Mouse (Mus musculus) heart, postnatal 0 days (tissue): ENCODE measurements around the gene Gm44790.

Experiments
- CTCF ChIP-seq: IDR thresholded peaks from 2 replicates; pipeline ENCODE4 v1.5.1; 2016; ENCODE audit warnings: antibody characterized with exemption, control low read depth, low read depth
- EP300 ChIP-seq: IDR thresholded peaks from 2 replicates; pipeline ENCODE4 v1.6.1; 2016; ENCODE audit warnings: antibody characterized with exemption, low read depth

- TF ChIP-seq CTCF: no peak
- no peak for TF ChIP-seq EP300
Measured at GRCm38 (mm10) chr6:86385362-86386104, 40.9 kb upstream of the Gm44790 start.
